Mouse (Mus musculus) liver, postnatal 0 days (tissue): ENCODE data around the gene Rsu1.

Experiments
- CTCF ChIP-seq: sonication (generic); IDR thresholded peaks from 2 replicates; pipeline ENCODE4 v1.5.1; 2016; ENCODE audit warnings: antibody characterized with exemption, low read depth
- EP300 ChIP-seq: IDR thresholded peaks from 2 replicates; pipeline ENCODE4 v1.6.1; 2016; ENCODE audit warnings: antibody characterized with exemption, low read depth, mild to moderate bottlenecking

GRCm38 (mm10) chr2:13192157-13192556 lies 79.1 kb downstream of the Rsu1 start:
- no peak; the same call in 1 of the 2 replicates for TF ChIP-seq CTCF
- no peak for TF ChIP-seq EP300
